Mouse (Mus musculus) heart, embryonic 14.5 days (tissue): Measurements from ENCODE around the gene Il1r2. TPM values are rescaled to one million over a fixed set of nuclear protein-coding genes. Genes with fewer than 3 reads are reported as not detected.

Experiments
- ATAC-seq: fragments of 200-750 bp; cut with Nextera tagmentation; 2 replicates; pipeline ENCODE4 v1.8.0; 2017; ENCODE audit warnings: low read depth, moderate TSS enrichment; ENCODE audit not compliant: insufficient number of reproducible peaks, insufficient read depth, low FRiP score
- H3K27ac ChIP-seq, 2 experiments: fragments of 200-500 bp in 1 of 2; fragments of 300-500 bp in 1 of 2; sonication (generic) in 1 of 2; replicated peaks in 1 of 2; 2 replicates each; pipeline ENCODE4 v1.5.1; 2012 to 2014; ENCODE audit warnings: low read depth in 2 of 2, low read length in 2 of 2, control low read depth in 1 of 2, mild to moderate bottlenecking in 1 of 2, mixed read lengths in 1 of 2; ENCODE audit not compliant: control insufficient read depth in 1 of 2, insufficient read depth in 1 of 2
- H3K27me3 ChIP-seq: fragments of 300-500 bp; sonication (generic); 2 replicates; pipeline ENCODE4 v1.6.1; 2014; ENCODE audit warnings: mild to moderate bottlenecking, low read length, control low read depth; ENCODE audit not compliant: control insufficient read depth, insufficient read depth
- H3K36me3 ChIP-seq: fragments of 300-500 bp; sonication (generic); 2 replicates; pipeline ENCODE4 v1.6.1; 2014; ENCODE audit warnings: mild to moderate bottlenecking, control low read depth, low read length, mixed read lengths; ENCODE audit not compliant: control insufficient read depth, insufficient read depth
- H3K4me1 ChIP-seq, 2 experiments: fragments of 200-500 bp in 1 of 2; fragments of 300-500 bp in 1 of 2; sonication (generic) in 1 of 2; 2 replicates each; pipeline ENCODE4 v1.6.1; 2012 to 2014; ENCODE audit warnings: low read length in 2 of 2, control low read depth in 1 of 2, mixed read lengths in 1 of 2; ENCODE audit not compliant: control insufficient read depth in 2 of 2, insufficient read depth in 2 of 2
- H3K4me2 ChIP-seq: fragments of 300-500 bp; sonication (generic); 2 replicates; pipeline ENCODE4 v1.6.1; 2014; ENCODE audit warnings: mild to moderate bottlenecking, low read length
- H3K4me3 ChIP-seq, 2 experiments: fragments of 200-500 bp in 1 of 2; fragments of 300-500 bp in 1 of 2; sonication (generic) in 1 of 2; 2 replicates each; pipeline ENCODE4 v1.5.1; 2012 to 2014; ENCODE audit warnings: low read length in 2 of 2, mild to moderate bottlenecking in 2 of 2, control low read depth in 1 of 2, low read depth in 1 of 2, moderate library complexity in 1 of 2; ENCODE audit not compliant: control insufficient read depth in 1 of 2, insufficient read depth in 1 of 2
- H3K9ac ChIP-seq: fragments of 300-500 bp; sonication (generic); 2 replicates; pipeline ENCODE4 v1.6.1; 2014; ENCODE audit warnings: mild to moderate bottlenecking, low read length
- H3K9me3 ChIP-seq: fragments of 300-500 bp; sonication (generic); 2 replicates; pipeline ENCODE4 v1.6.1; 2016; ENCODE audit warnings: low read length, control low read depth; ENCODE audit not compliant: control insufficient read depth
- WGBS: fragments of 180-500 bp; shearing (Covaris S2); extraction: QIAGEN DNeasy Blood & Tissue Kit; methylation state at CpG from one replicate; pipeline ENCODE4 v1.1.7; 2014; 5-methylcytosine and 5-hydroxymethylcytosine counted together
- polyA plus RNA-seq: library from polyadenylated mRNA; unstranded; fragments of >200 nt; fragmentation: Nextera tagmentation; extraction: Ambion mirVana; gene quantifications from 2 replicates; pipeline ENCODE4 v1.2.1, GENCODE M21; 2014

Il1r2 gene
- polyA plus RNA-seq, 1 experiment from 2014 or later: 1.1 TPM

DNA sequence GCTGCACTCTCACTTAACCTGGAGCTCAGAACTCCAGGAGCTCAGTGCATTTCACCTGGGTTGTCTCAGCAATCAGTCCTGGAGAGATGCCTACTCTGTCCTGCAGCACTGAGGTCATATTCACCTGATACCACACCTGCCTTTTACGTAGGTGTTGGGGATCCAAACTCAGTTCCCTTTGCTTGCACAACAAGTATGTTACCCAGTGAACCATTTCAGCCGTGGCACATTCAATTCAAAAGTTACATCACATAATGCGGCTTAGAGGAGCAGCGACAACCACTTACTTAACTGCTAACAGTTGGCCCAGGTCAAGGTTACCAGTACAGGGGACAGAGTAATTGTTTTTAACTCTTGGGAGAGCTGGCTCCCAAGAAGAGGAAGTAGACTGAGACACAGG lies 58.8 kb downstream of the Il1r2 start:
- Histone ChIP-seq H3K4me2 (no peak overlapping the region), H3K27me3 (no peaks in the 10 kb centered on the region), H3K4me3 (no peak overlapping the region), H3K9ac (no peak overlapping the region), H3K9me3 (no peaks in the 10 kb centered on the region), H3K27ac (no peak overlapping the region), H3K36me3 (no peaks in the 10 kb centered on the region), H3K4me1 (no peaks in the 10 kb centered on the region; a peak in 1 of 4 replicates)
- ATAC-seq: no peak
- 91% methylated on average over 4 of the region's 4 CpGs for WGBS

- WGBS: 71% methylated on average over 3 of the region's 3 CpGs
- Histone ChIP-seq H3K27me3 (no peaks in the 10 kb centered on the region), H3K4me2 (no peak overlapping the region), H3K36me3 (no peaks in the 10 kb centered on the region), H3K4me3 (no peak overlapping the region), H3K27ac (no peak overlapping the region), H3K9me3 (no peaks in the 10 kb centered on the region), H3K4me1 (no peaks in the 10 kb centered on the region; a peak in 1 of 4 replicates), H3K9ac (no peak overlapping the region)
- no peak for ATAC-seq
Observed at GRCm38 (mm10) chr1:40133567-40133966, 59.7 kb downstream of the Il1r2 start.

DNA sequence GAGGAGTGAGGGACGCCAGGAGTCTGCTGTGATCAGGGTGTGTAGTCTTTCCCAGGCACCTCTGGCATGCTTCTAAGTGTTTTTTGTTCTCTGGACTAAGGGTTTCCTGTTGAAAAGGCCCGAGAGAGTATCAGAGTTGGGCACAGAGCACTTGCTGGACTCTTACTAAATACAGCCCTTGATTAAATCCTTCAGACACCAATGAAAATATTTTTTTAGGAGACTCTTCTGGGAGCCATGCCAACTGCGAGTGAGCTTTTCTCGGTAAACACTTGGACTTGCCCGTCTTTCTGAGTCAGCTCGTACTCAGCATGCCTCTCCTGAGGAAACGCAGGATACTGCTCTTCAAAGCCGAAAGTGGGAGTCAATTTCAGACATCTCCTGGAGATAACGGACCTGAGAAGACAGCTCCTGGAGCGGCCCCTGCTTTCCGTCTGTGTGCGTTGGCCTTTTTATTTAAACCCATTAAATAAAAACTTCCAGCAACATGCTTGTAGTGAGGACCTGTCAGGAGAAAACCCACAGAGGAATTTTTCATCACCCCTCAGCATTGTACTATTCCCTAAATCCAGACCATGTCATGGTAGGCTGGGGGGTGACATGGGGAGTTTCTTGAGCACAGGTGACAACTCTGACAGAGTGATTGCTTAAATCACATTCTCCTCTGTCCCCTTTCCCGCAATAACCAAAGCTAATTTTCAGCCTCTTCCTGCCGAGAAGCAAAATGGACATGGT lies 66.1 kb downstream of the Il1r2 start:
- no peaks in the 10 kb centered on the region for H3K27me3 ChIP-seq

DNA sequence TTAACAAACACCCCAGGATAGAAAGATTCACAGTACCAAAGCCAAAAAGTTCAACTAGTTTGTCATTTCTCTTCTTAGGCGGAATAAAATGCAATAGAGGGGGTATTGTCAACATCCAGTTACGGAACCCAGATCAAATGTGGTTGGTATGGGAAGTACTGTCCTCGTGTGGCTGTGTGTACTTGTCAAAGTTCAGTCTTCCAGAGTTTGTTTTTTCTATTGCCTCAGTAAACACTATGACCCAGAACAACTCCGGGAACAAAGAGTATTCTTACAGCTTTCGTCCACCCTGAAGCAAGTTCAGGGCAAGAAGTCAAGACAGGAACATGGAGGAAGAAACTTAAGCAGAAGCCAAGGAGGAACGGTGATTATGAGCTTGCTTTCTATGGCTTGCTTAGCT lies 82.2 kb downstream of the Il1r2 start:
- no peaks in the 10 kb centered on the region for H3K9me3 ChIP-seq
- 87% methylated on average over 6 of the region's 6 CpGs for WGBS
- no peak overlapping the region for H3K4me3 ChIP-seq
- no peak overlapping the region for H3K9ac ChIP-seq
- H3K27me3 ChIP-seq: no peaks in the 10 kb centered on the region
- peaks cover 0 to 2% of the 10 kb centered on the region in 2 experiments; a peak in 1 of 4 replicates for H3K4me1 ChIP-seq
- no peak overlapping the region for H3K27ac ChIP-seq
- no peaks in the 10 kb centered on the region for H3K36me3 ChIP-seq
- H3K4me2 ChIP-seq: no peak overlapping the region
- no peak for ATAC-seq

More for the DNA sequence above, 66.1 kb downstream of the Il1r2 start:
- H3K9ac ChIP-seq: no peak overlapping the region
- H3K9me3 ChIP-seq: no peaks in the 10 kb centered on the region
- no peak overlapping the region for H3K4me3 ChIP-seq
- peaks cover 12 to 17% of the 10 kb centered on the region in 2 experiments for H3K4me1 ChIP-seq
- no peaks in the 10 kb centered on the region for H3K36me3 ChIP-seq
- peak overlapping the region; percentile 66 to 81 for H3K27ac ChIP-seq
- 17% methylated on average over 14 of the region's 14 CpGs for WGBS
- peak; percentile 83 for ATAC-seq
- peak overlapping the region; percentile 37 for H3K4me2 ChIP-seq

- Histone ChIP-seq H3K27me3 (no peaks in the 10 kb centered on the region), H3K4me2 (no peak overlapping the region), H3K9me3 (0 out of 2 replicates have a peak, but pooled peaks cover 4% of the 10 kb centered on the region), H3K9ac (no peak overlapping the region), H3K27ac (no peak overlapping the region), H3K36me3 (no peaks in the 10 kb centered on the region), H3K4me3 (no peak overlapping the region), H3K4me1 (peaks cover 0 to 2% of the 10 kb centered on the region in 2 experiments; a peak in 1 of 4 replicates)
- 82% methylated on average over 4 of the region's 4 CpGs for WGBS
- no peak for ATAC-seq
Observed at GRCm38 (mm10) chr1:40163329-40163917, 89.5 kb downstream of the Il1r2 start.

GRCm38 (mm10) chr1:40164331-40164730 lies 90.5 kb downstream of the Il1r2 start:
- H3K4me1 ChIP-seq: peaks cover 0 to 2% of the 10 kb centered on the region in 2 experiments; a peak in 1 of 4 replicates
- H3K27me3 ChIP-seq: no peaks in the 10 kb centered on the region
- H3K4me3 ChIP-seq: no peak overlapping the region
- no peak overlapping the region for H3K4me2 ChIP-seq
- H3K27ac ChIP-seq: no peak overlapping the region
- no peaks in the 10 kb centered on the region for H3K36me3 ChIP-seq
- H3K9me3 ChIP-seq: 0 out of 2 replicates have a peak, but pooled peaks cover 4% of the 10 kb centered on the region
- no peak for ATAC-seq
- H3K9ac ChIP-seq: no peak overlapping the region
- 81% methylated on average over 4 of the region's 4 CpGs for WGBS

- WGBS: 73% methylated on average over 8 of the region's 8 CpGs
- no peak for ATAC-seq
- no peak overlapping the region for H3K4me3 ChIP-seq
Observed at GRCm38 (mm10) chr1:40167585-40167984, 93.7 kb downstream of the Il1r2 start.

More at GRCm38 (mm10) chr1:40167585-40167984, 93.7 kb downstream of the Il1r2 start:
- no peaks in the 10 kb centered on the region for H3K27me3 ChIP-seq
- 0 out of 2 replicates have a peak, but pooled peaks cover 4% of the 10 kb centered on the region for H3K9me3 ChIP-seq
- H3K4me1 ChIP-seq: peaks cover 3 to 9% of the 10 kb centered on the region in 2 experiments
- H3K4me2 ChIP-seq: no peak overlapping the region
- H3K9ac ChIP-seq: no peak overlapping the region
- no peak overlapping the region for H3K27ac ChIP-seq
- H3K36me3 ChIP-seq: no peaks in the 10 kb centered on the region
